Mouse (Mus musculus) kidney, postnatal 14 days (tissue): ENCODE measurements around the gene Tfap4.
A peak's percentile ranks its signal among the peaks of the same experiment; 100 is the strongest.
"Not testable (repeated sequence)": the region's sequence is repeated elsewhere in the genome, so short reads cannot be mapped to it uniquely, and the experiment has no call there.

Experiments
- DNase-seq: peaks from one replicate; pipeline ENCODE4 v3.0.0; 2022; ENCODE audit warnings: mixed read lengths

Tfap4 gene

GRCm38 (mm10) chr16:4592909-4593875, 33.5 kb upstream of the Tfap4 start:
- DNase-seq: peak; percentile 88

- no peak for DNase-seq
Observed at GRCm38 (mm10) chr16:4590236-4590635, 30.6 kb upstream of the Tfap4 start.

GRCm38 (mm10) chr16:4587516-4588210, 28.0 kb upstream of the Tfap4 start:
- peak; percentile 74 for DNase-seq

- peak; percentile 99 for DNase-seq
Observed at GRCm38 (mm10) chr16:4586531-4587123, 27.0 kb upstream of the Tfap4 start.

- no peak for DNase-seq
Observed at GRCm38 (mm10) chr16:4585642-4586530, 26.2 kb upstream of the Tfap4 start.

- DNase-seq: no peak
Observed at GRCm38 (mm10) chr16:4584438-4584837, 24.8 kb upstream of the Tfap4 start.

- no peak for DNase-seq
Observed at GRCm38 (mm10) chr16:4583807-4584206, 24.2 kb upstream of the Tfap4 start.

GRCm38 (mm10) chr16:4581179-4581578, 21.5 kb upstream of the Tfap4 start:
- DNase-seq: not testable (repeated sequence)

GRCm38 (mm10) chr16:4578630-4579029, 19.0 kb upstream of the Tfap4 start:
- DNase-seq: no peak

GRCm38 (mm10) chr16:4576873-4577272, 17.2 kb upstream of the Tfap4 start:
- DNase-seq: no peak

- DNase-seq: peak; percentile 32
Observed at GRCm38 (mm10) chr16:4576038-4576437, 16.4 kb upstream of the Tfap4 start.

- DNase-seq: no peak
Observed at GRCm38 (mm10) chr16:4570737-4571136, 11.1 kb upstream of the Tfap4 start.

- DNase-seq: peak; percentile 88
Observed at GRCm38 (mm10) chr16:4567912-4568311, 8.3 kb upstream of the Tfap4 start.

GRCm38 (mm10) chr16:4560145-4560952, 695 bp upstream of the Tfap4 start:
- DNase-seq: peak; percentile 83

GRCm38 (mm10) chr16:4558980-4559631, 548 bp downstream of the Tfap4 start:
- peak; percentile 76 for DNase-seq

GRCm38 (mm10) chr16:4558384-4558979, 1.2 kb downstream of the Tfap4 start:
- peak; percentile 93 for DNase-seq

- DNase-seq: peak; percentile 82
Observed at GRCm38 (mm10) chr16:4557949-4558348, 1.7 kb downstream of the Tfap4 start.

GRCm38 (mm10) chr16:4557085-4557484, 2.6 kb downstream of the Tfap4 start:
- peak; percentile 70 for DNase-seq

- no peak for DNase-seq
Observed at GRCm38 (mm10) chr16:4555555-4555954, 4.1 kb downstream of the Tfap4 start.

- no peak for DNase-seq
Observed at GRCm38 (mm10) chr16:4552829-4553550, 6.7 kb downstream of the Tfap4 start.
